Mouse (Mus musculus): ENCODE measurements around the gene Proca1. TPM values are rescaled to one million over a fixed set of nuclear protein-coding genes. Genes with fewer than 3 reads are reported as not detected.
"Not testable (repeated sequence)": the region's sequence is repeated elsewhere in the genome, so short reads cannot be mapped to it uniquely, and the experiment has no call there.

Gene Proca1
- polyA plus RNA-seq, 1 experiment from 2014 or later: 1.3 TPM

DNA sequence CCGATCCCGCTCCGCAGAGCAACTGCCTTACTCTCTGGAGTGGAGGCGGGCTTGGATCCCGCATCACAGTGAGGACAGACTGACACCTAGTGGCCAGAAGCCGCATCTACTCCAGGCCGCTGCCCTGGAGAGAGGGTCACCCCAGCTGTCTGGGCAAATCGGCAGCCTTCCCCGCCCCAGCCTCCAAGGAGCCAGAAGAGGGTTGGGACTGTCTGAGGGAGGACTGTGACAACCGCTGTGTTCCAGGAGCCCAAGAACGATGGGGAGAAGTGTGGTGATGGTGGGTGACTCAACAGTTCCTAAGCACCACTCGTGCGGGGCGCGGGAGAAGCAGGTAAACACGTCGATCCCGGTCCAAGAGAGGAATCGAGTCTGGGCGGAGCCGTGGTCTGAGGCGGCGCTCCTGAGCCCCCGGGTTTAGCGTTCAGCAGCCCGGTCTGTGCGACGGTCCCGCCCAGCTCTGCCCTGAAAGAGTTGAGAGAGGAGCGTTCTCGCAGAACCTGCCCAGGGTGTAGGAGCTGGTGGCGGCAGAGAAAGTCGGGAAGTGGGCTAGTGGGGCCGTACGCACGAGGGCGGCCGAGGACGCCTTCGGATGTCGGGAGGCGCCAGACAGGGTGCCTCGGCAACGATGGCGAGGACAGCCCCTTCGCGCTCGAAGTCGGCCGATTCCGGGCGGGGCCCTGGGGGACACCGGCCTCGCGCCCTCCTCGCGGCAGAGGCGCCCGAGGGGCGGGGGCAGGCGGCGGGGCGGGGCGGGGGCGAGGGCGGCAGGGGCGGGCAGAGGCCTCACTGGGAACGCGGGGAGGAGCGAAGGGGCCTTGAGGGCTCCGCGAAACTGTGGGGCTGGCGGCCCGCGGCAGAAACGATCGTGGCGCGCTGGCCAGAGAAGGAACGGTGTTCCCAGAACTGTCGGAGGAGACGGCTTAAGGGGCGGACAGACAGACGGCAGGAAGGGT lies 15.0 kb upstream of the Proca1 start:
- under 1% methylated on average over 69 of the region's 84 CpGs for WGBS
- H3K27ac ChIP-seq: peak overlapping the region; percentile 93
- peaks cover 32% of the 10 kb centered on the region for H3K36me3 ChIP-seq (ENCODE audit: poor library complexity, severe bottlenecking)
- peaks cover 63% of the 10 kb centered on the region for H3K4me1 ChIP-seq
- H3K4me3 ChIP-seq: peak overlapping the region; percentile 61
- H3K9ac ChIP-seq: peak overlapping the region; percentile 74
- no peaks in the 10 kb centered on the region for H3K27me3 ChIP-seq
- peak overlapping the region; percentile 86 for H3K4me2 ChIP-seq
- no peaks in the 10 kb centered on the region for H3K9me3 ChIP-seq (replicated peaks)
- peak; percentile 89 for ATAC-seq

DNA sequence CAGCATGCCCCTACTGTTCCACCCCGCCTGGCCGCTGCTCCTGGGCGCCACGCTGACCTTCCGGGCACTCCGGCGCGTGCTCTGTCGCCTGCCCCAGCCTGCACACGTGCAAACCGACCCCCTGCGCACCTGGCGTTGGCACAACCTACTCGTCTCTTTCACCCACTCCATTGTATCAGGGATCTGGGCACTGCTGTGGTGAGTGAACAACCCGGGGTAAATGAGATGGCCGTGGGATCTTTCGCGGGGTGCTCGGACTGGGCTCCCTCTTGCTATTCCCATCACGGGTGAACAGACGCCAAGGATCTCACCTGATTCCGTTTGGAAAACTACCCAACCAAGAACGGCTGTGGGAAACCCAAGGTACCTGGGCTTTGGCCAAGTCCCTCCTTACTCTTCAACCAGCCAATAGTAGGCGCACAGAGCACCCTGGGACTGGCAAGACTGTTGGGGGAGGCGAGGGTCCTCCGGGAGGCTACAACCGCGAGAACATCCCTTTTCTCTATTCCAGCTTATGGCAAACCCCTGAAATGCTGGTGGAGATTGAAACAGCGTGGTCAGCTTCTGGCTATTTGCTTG lies 14.2 kb upstream of the Proca1 start:
- Histone ChIP-seq H3K9ac (peak overlapping the region; percentile 74), H3K27ac (peak overlapping the region; percentile 93), H3K36me3 (ENCODE audit: poor library complexity, severe bottlenecking) (peaks cover 32% of the 10 kb centered on the region), H3K4me2 (peak overlapping the region; percentile 86), H3K9me3 (replicated peaks) (no peaks in the 10 kb centered on the region), H3K4me1 (peaks cover 65% of the 10 kb centered on the region), H3K4me3 (peak overlapping the region; percentile 61), H3K27me3 (no peaks in the 10 kb centered on the region)
- peak; percentile 1; the same call in 1 of the 2 replicates for ATAC-seq
- WGBS: under 1% methylated on average over 29 of the region's 29 CpGs

DNA sequence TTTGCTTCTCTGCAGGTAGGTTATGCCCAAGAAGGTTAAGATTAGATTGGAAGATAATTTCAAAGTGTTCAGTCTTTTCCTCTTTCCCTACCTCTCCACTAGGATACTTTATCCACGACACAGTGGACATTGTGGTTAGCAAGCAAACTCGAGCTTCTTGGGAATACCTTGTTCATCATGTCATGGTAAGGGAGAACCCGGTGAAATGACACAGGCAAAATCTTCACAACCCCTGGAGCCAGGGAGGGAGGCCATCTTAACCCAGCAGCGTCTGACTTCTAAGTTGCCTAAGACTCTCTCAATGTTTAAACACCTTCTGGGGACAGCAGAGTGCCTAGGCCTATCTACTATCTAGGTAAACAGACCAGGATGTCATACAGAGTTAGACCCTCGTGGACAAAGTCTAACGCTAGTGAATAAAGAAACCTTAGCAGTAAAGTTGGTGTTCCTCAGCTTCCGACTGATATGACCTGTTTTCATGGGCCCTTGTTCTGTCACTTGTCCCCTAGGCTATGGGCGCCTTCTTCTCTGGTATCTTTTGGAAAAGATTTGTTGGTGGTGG lies 13.7 kb upstream of the Proca1 start:
- peak overlapping the region; percentile 61 for H3K4me3 ChIP-seq
- peaks cover 67% of the 10 kb centered on the region for H3K4me1 ChIP-seq
- H3K4me2 ChIP-seq: peak overlapping the region; percentile 86
- H3K27me3 ChIP-seq: no peaks in the 10 kb centered on the region
- peak overlapping the region; percentile 36; the same call in 1 of the 2 replicates for H3K27ac ChIP-seq
- no peaks in the 10 kb centered on the region for H3K9me3 ChIP-seq (replicated peaks)
- no peak for ATAC-seq
- H3K9ac ChIP-seq: peak overlapping the region; percentile 74
- 37% methylated on average over 8 of the region's 8 CpGs for WGBS
- H3K36me3 ChIP-seq (ENCODE audit: poor library complexity, severe bottlenecking): peaks cover 32% of the 10 kb centered on the region

DNA sequence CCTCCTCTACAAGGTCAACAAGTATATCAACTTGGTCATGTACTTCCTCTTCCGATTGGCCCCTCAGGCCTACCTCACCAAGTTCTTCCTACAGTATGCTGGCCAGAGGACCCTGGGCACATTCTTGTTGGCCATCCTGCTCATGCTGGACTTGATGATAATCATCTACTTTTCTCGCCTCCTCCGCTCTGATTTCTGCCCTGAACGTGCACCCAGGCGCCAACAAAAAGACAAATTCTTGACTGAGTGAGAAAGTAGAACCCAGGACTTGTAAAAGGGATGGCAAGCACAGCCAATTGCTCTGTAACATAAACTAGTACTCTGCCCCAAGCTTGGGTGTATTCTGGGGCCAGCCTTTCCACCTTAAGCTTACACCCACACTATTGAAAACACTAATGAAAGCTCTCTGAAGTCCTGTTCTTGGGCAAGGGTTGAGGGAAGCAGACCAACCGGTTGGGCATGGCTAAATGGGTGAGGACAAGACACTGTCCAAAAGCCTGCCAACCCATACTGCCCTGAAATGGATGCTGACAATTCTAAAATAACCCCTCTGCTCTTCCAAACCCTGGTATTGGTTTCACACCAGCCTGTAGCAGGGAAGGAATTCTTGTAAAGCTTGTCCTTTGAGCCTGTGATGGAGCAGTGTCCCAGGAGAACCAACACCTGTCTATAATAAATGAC lies 13.0 kb upstream of the Proca1 start:
- 78% methylated on average over 6 of the region's 6 CpGs for WGBS
- Histone ChIP-seq H3K4me3 (no peak overlapping the region), H3K9me3 (replicated peaks) (no peaks in the 10 kb centered on the region), H3K4me1 (peaks cover 67% of the 10 kb centered on the region), H3K27me3 (no peaks in the 10 kb centered on the region), H3K9ac (no peak overlapping the region), H3K27ac (no peak overlapping the region), H3K36me3 (ENCODE audit: poor library complexity, severe bottlenecking) (peaks cover 32% of the 10 kb centered on the region), H3K4me2 (0 out of 2 replicates have a peak overlapping the region, but pooled peaks have one; percentile 4)
- ATAC-seq: no peak

DNA sequence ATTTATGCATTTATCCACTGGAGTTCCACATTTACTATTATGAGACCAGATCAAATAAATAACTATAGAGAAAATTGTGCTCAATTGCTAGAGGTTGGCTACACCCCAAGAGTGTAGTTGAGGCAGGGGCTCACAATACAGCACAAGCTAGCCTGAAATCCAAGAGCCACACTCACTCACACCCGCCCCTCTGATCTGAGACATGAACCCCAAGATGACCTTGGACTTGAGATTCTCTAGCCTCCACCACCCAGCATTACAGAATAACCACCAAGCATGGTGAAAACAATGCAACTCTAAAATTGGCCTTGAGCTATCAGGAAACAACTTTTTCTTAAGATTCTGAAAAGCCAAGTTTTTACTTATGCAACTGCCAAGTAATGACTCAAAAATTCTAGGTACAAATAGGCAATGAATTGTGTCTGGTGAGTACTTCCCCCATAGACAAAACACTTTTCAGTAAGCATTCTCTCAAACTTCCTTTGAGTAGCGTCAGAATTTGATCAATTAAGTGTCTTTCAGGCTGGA lies 11.3 kb upstream of the Proca1 start:
- no peak for ATAC-seq
- Histone ChIP-seq H3K4me3 (peak overlapping the region; percentile 92), H3K9ac (peak overlapping the region; percentile 91), H3K27me3 (no peaks in the 10 kb centered on the region), H3K4me1 (peaks cover 59% of the 10 kb centered on the region), H3K36me3 (ENCODE audit: poor library complexity, severe bottlenecking) (peaks cover 32% of the 10 kb centered on the region), H3K4me2 (peak overlapping the region; percentile 74), H3K9me3 (replicated peaks) (no peaks in the 10 kb centered on the region), H3K27ac (no peak overlapping the region)
- 50% methylated on average over 2 of the region's 2 CpGs for WGBS

DNA sequence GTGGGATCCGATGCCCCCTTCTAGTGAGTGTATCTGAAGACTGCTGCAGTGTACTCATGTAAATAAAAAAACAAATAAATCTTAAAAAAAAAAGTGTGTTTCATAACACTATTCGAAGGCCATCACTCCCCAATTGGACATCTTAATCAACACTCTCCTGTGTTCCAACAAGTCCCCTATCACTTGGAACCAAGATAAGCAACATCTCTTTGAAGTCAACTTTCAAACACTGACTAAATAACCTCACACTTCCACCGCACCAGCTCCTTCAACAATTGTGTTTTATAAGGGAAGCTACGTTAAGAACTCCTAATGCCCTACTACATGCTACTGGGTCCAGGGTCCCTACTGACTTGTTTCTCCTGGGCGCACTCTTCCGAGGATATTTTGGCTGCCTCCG lies 10.7 kb upstream of the Proca1 start:
- Histone ChIP-seq H3K4me3 (peak overlapping the region; percentile 92), H3K9ac (peak overlapping the region; percentile 91), H3K27me3 (no peaks in the 10 kb centered on the region), H3K9me3 (replicated peaks) (no peaks in the 10 kb centered on the region), H3K27ac (peak overlapping the region; percentile 93; the same call in 1 of the 2 replicates), H3K4me1 (peaks cover 53% of the 10 kb centered on the region), H3K4me2 (peak overlapping the region; percentile 74), H3K36me3 (ENCODE audit: poor library complexity, severe bottlenecking) (peaks cover 32% of the 10 kb centered on the region)
- ATAC-seq: no peak
- 9% methylated on average over 7 of the region's 7 CpGs for WGBS

DNA sequence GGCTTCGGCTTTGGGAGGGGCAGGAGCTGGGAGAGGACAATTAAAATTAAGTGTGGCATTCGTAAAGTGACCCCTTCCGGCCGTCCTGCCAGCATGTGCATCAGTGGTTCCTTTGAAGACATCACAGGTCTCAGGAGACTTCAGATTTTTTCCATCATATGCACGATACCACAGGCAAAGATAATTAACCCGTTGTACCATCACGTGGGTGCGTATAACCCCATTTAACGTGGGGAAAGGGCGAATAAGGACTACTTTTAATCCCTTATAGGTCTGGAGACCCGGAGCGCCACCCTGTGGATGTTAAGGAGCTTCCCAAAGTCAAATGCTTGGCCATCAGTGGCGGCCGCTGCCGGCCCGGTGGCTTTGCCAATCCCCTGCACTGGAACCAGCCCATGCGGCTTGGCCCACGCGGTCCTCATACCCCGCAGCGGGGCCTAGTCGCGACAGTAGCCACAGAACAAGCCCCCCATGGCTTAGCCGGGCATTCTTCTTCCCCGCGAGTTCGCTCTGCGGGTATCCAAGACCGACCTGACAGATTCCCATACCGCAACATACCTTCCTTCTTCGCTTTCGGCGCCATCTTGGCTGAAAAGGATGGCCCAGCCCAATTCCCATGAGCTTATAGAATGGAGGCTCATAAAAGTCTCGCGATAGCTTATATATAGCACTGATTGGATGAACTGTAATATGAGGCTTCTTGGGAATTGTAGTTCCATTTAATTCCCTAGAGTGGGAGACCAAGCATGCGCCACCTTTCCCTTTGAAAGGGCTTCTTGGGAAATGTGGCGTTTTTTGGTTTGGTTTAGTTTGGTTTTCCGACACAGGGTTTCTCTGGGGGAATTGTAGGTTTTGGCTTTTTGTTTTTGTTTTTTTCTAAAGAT lies 10.0 kb upstream of the Proca1 start, which contains the start of gene Rpl23a:
Gene Rpl23a (minus strand): TSS at position 624 of the 884 bp plus-strand sequence.
- ATAC-seq: peak; percentile 95
- Histone ChIP-seq H3K9me3 (replicated peaks) (no peaks in the 10 kb centered on the region), H3K27me3 (no peaks in the 10 kb centered on the region), H3K36me3 (ENCODE audit: poor library complexity, severe bottlenecking) (peaks cover 32% of the 10 kb centered on the region), H3K4me3 (peak within 1 kb of the TSS; percentile 92), H3K4me1 (peaks cover 52% of the 10 kb centered on the region), H3K27ac (peak within 1 kb of the TSS; percentile 93), H3K4me2 (peak within 1 kb of the TSS; percentile 74), H3K9ac (peak within 1 kb of the TSS; percentile 91)
- WGBS: under 1% methylated on average over 38 of the region's 38 CpGs

DNA sequence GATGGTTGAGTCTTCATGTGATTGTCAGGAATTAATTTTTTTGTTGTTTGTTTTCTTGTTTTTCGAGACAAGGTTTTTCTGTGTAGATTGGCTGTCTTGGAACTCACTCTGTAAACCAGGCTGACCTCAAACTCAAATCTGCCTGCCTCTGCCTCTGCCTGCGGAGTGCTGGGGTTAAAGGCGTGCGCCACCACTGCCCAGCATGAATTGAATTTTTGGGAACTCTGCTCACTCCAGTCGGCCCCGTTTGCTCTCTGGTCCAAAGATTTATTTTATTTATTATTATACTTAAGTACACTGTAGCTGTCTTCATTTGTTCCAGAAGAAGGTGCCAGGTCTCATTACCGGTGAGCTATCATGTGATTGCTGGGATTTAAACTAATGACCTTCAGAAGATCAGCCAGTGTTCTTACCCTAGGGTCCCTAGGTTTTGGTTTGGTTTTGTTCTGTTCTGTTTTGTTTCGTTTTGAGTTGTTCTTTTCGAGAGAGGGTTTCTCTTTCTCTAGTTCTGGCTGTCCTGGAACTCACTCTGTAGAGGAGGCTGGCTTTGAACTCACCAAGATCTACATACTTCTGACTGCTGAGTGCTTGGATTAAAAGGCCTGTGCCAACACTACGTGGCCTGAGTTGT lies 9.2 kb upstream of the Proca1 start:
- H3K36me3 ChIP-seq (ENCODE audit: poor library complexity, severe bottlenecking): peaks cover 32% of the 10 kb centered on the region
- WGBS: 52% methylated on average over 10 of the region's 10 CpGs
- ATAC-seq: peak; percentile 3; the same call in 1 of the 2 replicates
- H3K27me3 ChIP-seq: no peaks in the 10 kb centered on the region
- H3K9me3 ChIP-seq (replicated peaks): no peaks in the 10 kb centered on the region
- peaks cover 44% of the 10 kb centered on the region for H3K4me1 ChIP-seq
- H3K9ac ChIP-seq: no peak overlapping the region
- peak overlapping the region; percentile 47 for H3K4me2 ChIP-seq
- peak overlapping the region; percentile 92 for H3K4me3 ChIP-seq
- peak overlapping the region; percentile 26; the same call in 1 of the 2 replicates for H3K27ac ChIP-seq

DNA sequence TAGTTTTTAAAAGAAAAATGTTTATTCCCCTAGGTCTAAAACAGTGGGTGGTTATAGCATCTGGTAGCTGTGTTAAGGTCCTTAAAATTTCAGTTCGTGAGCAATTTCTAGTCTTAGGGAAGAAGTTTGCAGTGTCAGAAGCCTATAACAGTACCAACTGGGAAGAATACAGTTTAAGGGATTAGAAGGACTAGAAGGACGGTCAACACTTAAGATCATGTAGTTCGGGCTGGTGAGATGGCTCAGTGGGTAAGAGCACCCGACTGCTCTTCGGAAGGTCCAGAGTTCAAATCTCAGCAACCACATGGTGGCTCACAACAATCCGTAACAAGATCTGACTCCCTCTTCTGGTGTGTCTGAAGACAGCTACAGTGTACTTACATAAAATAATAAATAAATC lies 8.5 kb upstream of the Proca1 start:
- not testable (repeated sequence) for H3K27ac ChIP-seq; H3K27me3 ChIP-seq; H3K9ac ChIP-seq; H3K4me2 ChIP-seq; H3K4me3 ChIP-seq; H3K9me3 ChIP-seq (replicated peaks); ATAC-seq
- H3K4me1 ChIP-seq: peaks cover 40% of the 10 kb centered on the region
- H3K36me3 ChIP-seq (ENCODE audit: poor library complexity, severe bottlenecking): peaks cover 26% of the 10 kb centered on the region
- WGBS: 97% methylated on average over 6 of the region's 6 CpGs
